Mouse (Mus musculus): ENCODE measurements around the gene Ralgapa1. TPM values are rescaled to one million over a fixed set of nuclear protein-coding genes. Genes with fewer than 3 reads are reported as not detected.

Ralgapa1 gene
- total RNA-seq, 2 experiments from 2014 or later: 74.2 to 80.3 TPM

Small RNA genes within 50 kb of the gene (microRNA-seq; reads per million reads assigned to microRNA genes)
- 2.2 reads per million for gene Gm23394

Other genes with a start within 250 kb of the Ralgapa1 start
- under 1 TPM; 0.40 to 0.92 TPM for gene Insm2, start 221.7 kb downstream of the Ralgapa1 start, total RNA-seq (2021)
- 10 to 100 TPM; 38.8 to 43.4 TPM for gene Brms1l, start 15.2 kb upstream of the Ralgapa1 start, total RNA-seq (2021)